Mouse (Mus musculus): ENCODE data around the gene Bicc1.

Gene Bicc1

GRCm38 (mm10) chr10:71122480-71122879 lies 37.0 kb downstream of the Bicc1 start:
- DNase-seq (ENCODE audit: low read depth, low spot score): no peak

- no peak for DNase-seq (ENCODE audit: low read depth, low spot score)
Measured at GRCm38 (mm10) chr10:71120769-71121165, 38.7 kb downstream of the Bicc1 start.

- DNase-seq (ENCODE audit: low read depth, low spot score): no peak
Measured at GRCm38 (mm10) chr10:71120121-71120768, 39.3 kb downstream of the Bicc1 start.

GRCm38 (mm10) chr10:71119120-71119847 lies 40.2 kb downstream of the Bicc1 start:
- DNase-seq (ENCODE audit: low read depth, low spot score): no peak

GRCm38 (mm10) chr10:71117766-71118165 lies 41.7 kb downstream of the Bicc1 start:
- DNase-seq (ENCODE audit: low read depth, low spot score): no peak

- peak; percentile 75 for DNase-seq (ENCODE audit: low read depth, low spot score)
Measured at GRCm38 (mm10) chr10:71114260-71114920, 45.1 kb downstream of the Bicc1 start.

GRCm38 (mm10) chr10:71106491-71107205 lies 52.9 kb downstream of the Bicc1 start:
- no peak for DNase-seq (ENCODE audit: low read depth, low spot score)

GRCm38 (mm10) chr10:71104791-71105190 lies 54.7 kb downstream of the Bicc1 start:
- no peak for DNase-seq (ENCODE audit: low read depth, low spot score)

GRCm38 (mm10) chr10:71100815-71101499 lies 58.5 kb downstream of the Bicc1 start:
- DNase-seq (ENCODE audit: low read depth, low spot score): no peak

- DNase-seq (ENCODE audit: low read depth, low spot score): no peak
Measured at GRCm38 (mm10) chr10:71094707-71095254, 64.7 kb downstream of the Bicc1 start.

- no peak for DNase-seq (ENCODE audit: low read depth, low spot score)
Measured at GRCm38 (mm10) chr10:71093312-71093711, 66.2 kb downstream of the Bicc1 start.

- no peak for DNase-seq (ENCODE audit: low read depth, low spot score)
Measured at GRCm38 (mm10) chr10:71087359-71087716, 72.2 kb downstream of the Bicc1 start.

GRCm38 (mm10) chr10:71086571-71087358 lies 72.7 kb downstream of the Bicc1 start:
- DNase-seq (ENCODE audit: low read depth, low spot score): no peak

- DNase-seq (ENCODE audit: low read depth, low spot score): no peak
Measured at GRCm38 (mm10) chr10:71082986-71083385, 76.5 kb downstream of the Bicc1 start.

- DNase-seq (ENCODE audit: low read depth, low spot score): no peak
Measured at GRCm38 (mm10) chr10:71078856-71079255, 80.6 kb downstream of the Bicc1 start.

- DNase-seq (ENCODE audit: low read depth, low spot score): no peak
Measured at GRCm38 (mm10) chr10:71065009-71065408, 94.5 kb downstream of the Bicc1 start.

GRCm38 (mm10) chr10:71064576-71064975 lies 94.9 kb downstream of the Bicc1 start:
- no peak for DNase-seq (ENCODE audit: low read depth, low spot score)

GRCm38 (mm10) chr10:71062151-71062550 lies 97.3 kb downstream of the Bicc1 start:
- DNase-seq (ENCODE audit: low read depth, low spot score): no peak

- DNase-seq (ENCODE audit: low read depth, low spot score): no peak
Measured at GRCm38 (mm10) chr10:71060269-71060668, 99.2 kb downstream of the Bicc1 start.

- DNase-seq (ENCODE audit: low read depth, low spot score): no peak
Measured at GRCm38 (mm10) chr10:71058616-71059247, 100.8 kb downstream of the Bicc1 start.

All from telencephalon, adult 2 months (tissue).